Mouse (Mus musculus) urinary bladder, postnatal 10 days (tissue): ENCODE data around the gene Hist1h3f.
"Not testable (repeated sequence)": the region's sequence is repeated elsewhere in the genome, so short reads cannot be mapped to it uniquely, and the experiment has no call there.

ENCODE experiments used
- DNase-seq: peaks from one replicate; pipeline ENCODE4 v3.0.0; 2022; ENCODE audit warnings: low spot score

Hist1h3f gene

DNA sequence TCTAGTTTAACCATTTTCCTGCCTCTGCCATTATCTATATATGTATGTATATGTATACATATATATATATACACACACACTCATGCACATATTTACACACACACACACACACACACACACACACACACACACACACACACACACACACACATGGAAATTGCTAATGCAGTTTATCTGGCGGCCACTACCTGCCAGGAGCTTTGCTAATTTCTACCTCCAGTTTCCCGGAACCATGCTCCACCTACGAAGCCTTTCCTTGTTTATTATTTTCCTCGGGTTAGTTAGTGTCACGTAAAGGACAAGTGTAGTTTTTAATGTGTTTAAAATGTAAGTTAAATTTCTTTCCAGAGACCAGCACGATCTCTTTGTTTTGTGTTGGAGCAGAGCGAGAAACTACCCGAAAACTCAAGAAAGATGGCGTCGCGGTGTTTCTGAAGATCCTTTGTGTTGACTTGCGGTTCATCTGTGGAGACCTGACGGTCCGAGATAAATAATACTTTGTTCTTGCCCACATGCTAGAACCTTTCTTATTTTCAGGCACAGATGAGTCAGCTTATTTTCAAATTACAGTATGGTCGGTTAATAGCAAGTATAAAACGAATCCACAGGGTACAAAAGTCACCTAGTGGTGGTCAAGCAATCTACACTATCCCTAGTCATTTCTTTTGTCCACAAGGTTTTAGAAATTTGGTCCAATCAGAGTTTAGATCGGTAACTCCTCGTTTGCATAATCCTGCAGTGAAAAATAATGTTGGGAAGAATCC, 19.0 kb downstream of the Hist1h3f start:
- DNase-seq = no peak

- no peak for DNase-seq
These were observed 20.6 kb downstream of the Hist1h3f start for GRCm38 (mm10) chr13:23564482-23564881.

DNA sequence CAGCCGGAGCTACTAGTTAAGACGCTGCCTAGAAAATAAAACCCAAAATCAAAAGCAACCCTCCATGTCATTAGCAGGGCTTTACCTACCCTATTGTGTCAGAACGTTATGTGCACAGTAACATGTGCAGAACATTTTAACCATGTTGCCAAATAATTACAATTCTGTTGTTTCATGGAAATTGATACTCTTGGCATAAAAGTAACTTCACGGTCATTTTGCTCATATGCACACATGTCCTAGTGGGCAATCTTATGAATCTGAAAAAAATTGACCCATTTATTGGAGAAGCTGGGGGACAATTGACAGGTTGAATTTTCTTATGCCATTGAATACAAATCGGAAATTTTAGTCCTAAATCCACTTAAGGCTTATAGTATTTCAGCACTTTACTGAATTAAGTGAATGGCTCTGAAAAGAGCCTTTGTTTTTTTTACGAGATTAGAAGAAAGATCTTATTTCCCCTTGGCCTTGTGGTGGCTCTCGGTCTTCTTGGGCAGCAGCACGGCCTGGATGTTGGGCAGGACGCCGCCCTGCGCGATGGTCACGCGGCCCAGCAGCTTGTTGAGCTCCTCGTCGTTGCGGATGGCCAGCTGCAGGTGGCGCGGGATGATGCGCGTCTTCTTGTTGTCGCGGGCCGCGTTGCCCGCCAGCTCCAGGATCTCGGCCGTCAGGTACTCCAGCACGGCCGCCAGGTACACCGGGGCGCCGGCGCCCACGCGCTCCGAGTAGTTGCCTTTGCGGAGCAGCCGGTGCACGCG, 26.6 kb downstream of the Hist1h3f start:
- not testable (repeated sequence) for DNase-seq

DNA sequence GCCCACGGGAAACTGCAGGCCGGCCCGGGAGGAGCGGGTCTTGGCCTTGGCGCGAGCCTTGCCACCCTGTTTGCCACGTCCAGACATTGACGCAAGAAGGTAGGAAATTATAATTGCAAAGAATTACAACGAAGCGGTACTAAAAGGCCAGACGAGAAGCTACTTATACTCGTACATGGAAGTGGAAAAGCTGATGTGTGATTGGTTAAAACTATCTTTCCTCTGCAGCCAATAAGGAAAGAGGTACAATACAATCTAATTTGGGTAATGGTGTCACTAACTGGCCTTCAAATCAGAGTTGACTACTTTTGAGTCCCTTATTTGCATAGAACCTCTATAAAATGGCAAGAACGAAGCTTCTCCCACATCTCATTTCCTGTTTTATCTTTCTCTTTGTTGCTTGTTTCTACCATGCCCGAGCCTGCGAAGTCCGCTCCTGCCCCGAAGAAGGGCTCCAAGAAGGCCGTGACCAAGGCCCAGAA, 27.2 kb downstream of the Hist1h3f start, which contains the start of the genes Hist1h2ae and Hist1h2bg:
Gene Hist1h2ae (minus strand): TSS at position 199 of the 482 bp plus-strand sequence.
Gene Hist1h2bg (plus strand): TSS at position 375 of the 482 bp plus-strand sequence.
- DNase-seq = no peak

DNA sequence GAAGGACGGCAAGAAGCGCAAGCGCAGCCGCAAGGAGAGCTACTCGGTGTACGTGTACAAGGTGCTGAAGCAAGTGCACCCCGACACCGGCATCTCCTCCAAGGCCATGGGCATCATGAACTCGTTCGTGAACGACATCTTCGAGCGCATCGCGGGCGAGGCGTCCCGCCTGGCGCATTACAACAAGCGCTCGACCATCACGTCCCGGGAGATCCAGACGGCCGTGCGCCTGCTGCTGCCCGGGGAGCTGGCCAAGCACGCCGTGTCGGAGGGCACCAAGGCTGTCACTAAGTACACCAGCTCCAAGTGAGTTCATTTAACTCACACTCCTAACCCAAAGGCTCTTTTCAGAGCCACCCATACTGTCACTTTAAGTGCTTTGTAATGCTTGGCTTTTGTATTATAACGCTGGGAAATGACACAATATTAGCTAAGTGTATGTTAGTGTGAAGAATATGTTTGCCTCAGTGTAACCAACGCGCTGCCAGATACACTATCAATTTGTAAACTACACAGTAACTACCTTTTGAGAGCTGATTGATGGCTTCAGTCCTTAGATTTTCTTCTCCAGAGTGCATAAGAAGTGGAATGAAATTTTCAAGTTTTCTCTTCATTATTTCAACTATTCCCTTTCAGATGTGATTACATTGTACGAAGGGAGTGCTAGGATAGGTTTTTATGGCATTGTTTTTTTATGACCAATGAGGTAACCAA, 27.8 kb downstream of the Hist1h3f start:
- not testable (repeated sequence) for DNase-seq

- no peak for DNase-seq
These were observed 28.6 kb downstream of the Hist1h3f start for GRCm38 (mm10) chr13:23572218-23573033.

- DNase-seq = not testable (repeated sequence)
These were observed 29.4 kb downstream of the Hist1h3f start for GRCm38 (mm10) chr13:23573034-23573897.

DNA sequence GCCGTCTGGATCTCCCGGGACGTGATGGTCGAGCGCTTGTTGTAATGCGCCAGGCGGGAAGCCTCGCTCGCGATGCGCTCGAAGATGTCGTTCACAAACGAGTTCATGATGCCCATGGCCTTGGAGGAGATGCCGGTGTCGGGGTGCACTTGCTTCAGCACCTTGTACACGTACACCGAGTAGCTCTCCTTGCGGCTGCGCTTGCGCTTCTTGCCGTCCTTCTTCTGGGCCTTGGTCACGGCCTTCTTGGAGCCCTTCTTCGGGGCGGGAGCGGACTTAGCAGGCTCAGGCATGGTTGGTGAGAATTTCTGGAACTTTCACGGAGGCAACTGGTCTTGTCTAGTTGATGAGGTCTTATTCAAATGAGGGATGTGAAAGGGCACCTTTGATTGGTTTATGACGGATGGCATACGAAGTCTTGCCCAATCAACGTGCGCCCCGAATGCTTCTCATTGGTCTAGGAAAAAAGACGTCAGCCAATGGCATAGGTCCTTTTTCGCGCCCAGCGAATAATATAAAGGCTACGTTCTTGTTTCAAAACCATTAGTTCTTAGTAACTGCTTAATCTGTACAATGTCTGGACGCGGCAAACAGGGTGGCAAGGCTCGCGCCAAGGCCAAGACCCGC, 30.2 kb downstream of the Hist1h3f start, which contains the start of the genes Hist1h2bf and Hist1h2ad:
Gene Hist1h2bf (minus strand): TSS at position 299 of the 627 bp plus-strand sequence.
Gene Hist1h2ad (plus strand): TSS at position 484 of the 627 bp plus-strand sequence.
- peak; percentile 48 for DNase-seq

- DNase-seq = not testable (repeated sequence)
These were observed 30.8 kb downstream of the Hist1h3f start for GRCm38 (mm10) chr13:23574546-23575170.

DNA sequence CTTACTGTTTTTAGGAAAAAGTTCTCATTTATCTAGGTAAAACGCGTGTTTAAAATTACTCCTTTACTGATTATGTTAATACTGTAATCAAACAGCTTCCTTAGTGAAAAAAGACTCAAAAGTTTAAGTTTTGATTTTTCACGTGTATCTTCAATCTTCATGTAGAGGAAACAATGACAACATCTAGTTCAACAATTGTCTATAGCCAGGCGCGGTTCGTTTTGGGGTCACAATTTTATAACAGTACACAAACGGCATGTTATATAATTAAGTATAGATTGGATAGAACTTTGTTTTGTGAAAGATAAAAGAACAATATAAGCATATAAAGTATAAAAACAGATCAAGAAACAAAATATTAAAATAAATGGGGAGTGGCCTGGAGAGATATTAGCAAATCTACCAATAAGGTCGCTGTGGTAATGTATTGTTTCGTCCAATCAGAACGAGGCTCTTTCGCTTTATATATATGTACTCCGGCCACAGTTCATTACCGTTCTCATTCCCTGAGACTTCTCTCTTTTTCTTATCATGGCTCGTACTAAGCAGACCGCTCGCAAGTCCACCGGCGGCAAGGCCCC, 31.5 kb downstream of the Hist1h3f start, which contains the start of gene Hist1h3d:
Gene Hist1h3d (plus strand): TSS at position 493 of the 581 bp plus-strand sequence.
- no peak for DNase-seq

GRCm38 (mm10) chr13:23575864-23576313, 32.0 kb downstream of the Hist1h3f start:
- not testable (repeated sequence) for DNase-seq

- DNase-seq = no peak
These were observed 32.6 kb downstream of the Hist1h3f start for GRCm38 (mm10) chr13:23576351-23576881.

DNA sequence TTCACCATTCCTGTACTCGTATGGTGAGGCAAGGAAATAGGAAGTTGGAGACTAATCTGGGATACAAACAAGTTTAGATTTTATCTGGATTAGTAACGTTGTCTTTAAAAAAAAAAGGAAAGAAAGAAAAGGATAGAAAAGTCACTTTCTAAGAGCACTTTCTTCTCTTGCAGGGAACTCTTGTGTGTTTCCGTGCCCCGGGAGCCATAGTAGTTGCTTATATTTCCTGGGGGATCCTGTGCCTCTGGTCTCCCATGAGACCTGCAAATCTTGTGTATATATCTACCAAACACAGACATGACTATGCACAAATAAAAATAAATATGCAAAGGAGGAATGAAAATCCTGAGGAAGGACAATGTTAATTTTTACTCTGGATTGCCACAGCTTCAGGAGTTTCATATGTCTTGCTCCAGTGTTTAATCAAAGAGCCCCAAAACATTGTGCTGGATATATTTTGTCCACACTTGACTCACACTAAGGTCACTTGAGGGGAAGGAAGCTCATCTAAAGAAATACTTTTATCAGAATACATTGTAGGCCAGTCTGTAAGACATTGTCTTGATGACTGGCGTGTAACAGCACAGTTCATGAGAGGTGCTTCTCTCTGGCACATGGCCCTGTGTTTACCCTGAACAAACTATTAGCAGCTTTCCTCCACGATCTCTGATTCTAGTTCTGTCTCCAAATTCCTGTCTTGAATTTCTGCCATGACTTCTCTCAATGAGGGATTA, 33.2 kb downstream of the Hist1h3f start:
- DNase-seq = no peak

- no peak for DNase-seq
These were observed 34.0 kb downstream of the Hist1h3f start for GRCm38 (mm10) chr13:23577835-23578234.

- peak; percentile 79 for DNase-seq
These were observed 37.8 kb downstream of the Hist1h3f start, which contains the start of gene Hist1h4d for GRCm38 (mm10) chr13:23581408-23582218. Gene Hist1h4d, plus strand, starts transcription at chr13:23581598.

DNA sequence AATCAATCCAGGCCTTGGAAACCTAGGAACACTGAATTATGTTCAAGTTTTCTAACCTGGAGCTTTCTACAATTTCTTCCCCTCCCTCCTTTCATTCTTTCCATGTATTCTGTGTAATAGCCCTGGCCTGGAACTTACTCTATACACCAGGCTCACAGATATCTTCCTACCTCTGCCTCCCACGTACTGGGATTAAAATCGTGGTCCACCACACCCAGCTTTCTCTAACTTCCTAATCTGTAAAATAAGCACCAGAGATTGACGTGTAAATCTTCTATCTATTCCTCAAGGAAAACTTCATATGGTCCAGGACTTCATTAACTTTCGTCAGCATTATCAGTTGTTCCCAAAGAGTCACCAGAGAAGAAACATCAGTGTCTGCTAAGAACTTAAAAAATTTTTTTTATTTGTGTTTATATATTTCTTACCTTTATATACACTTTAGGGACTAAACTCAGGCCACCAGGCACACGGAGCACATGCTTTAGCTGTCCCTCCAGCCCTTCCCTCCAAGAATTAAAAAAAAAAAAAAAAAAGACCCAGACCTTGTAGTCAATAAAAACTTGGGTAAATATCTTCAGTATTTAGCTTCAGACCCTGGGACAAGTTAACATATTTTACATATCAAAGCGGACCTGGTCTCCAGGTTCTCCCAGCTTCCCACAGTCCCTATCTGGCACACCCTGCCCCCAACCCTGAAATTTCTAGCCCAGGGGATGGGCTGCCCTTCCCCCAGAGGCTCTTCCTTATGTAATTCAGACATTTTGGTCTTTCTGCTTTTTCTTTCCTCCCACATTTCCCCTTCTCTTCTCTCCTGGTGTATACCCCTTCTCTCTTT, 38.6 kb downstream of the Hist1h3f start:
- DNase-seq = no peak
